Mouse (Mus musculus) myocyte (in vitro differentiated cells): ENCODE data around the gene Nphs1. TPM values are rescaled to one million over a fixed set of nuclear protein-coding genes. Genes with fewer than 3 reads are reported as not detected.

Source experiments
- H3K27me3 ChIP-seq: one replicate; pipeline ENCODE4 v1.6.1; 2011; ENCODE audit not compliant: control insufficient read depth, insufficient read depth, insufficient read length
- H3K36me3 ChIP-seq: one replicate; pipeline ENCODE4 v1.6.1; 2011; ENCODE audit not compliant: control insufficient read depth, insufficient read depth
- H3K4me2 ChIP-seq: one replicate; pipeline ENCODE4 v1.6.1; 2011; ENCODE audit warnings: low read depth, control low read depth
- H3K4me3 ChIP-seq: one replicate; pipeline ENCODE4 v1.5.1; 2011; ENCODE audit warnings: mild to moderate bottlenecking, control low read depth, moderate library complexity
- H3K79me2 ChIP-seq: one replicate; pipeline ENCODE4 v1.6.1; 2011; ENCODE audit not compliant: control insufficient read depth, insufficient read depth
- H3ac ChIP-seq: one replicate; pipeline ENCODE4 v1.6.1; 2011; ENCODE audit not compliant: control insufficient read depth, insufficient read length
- CEBPB ChIP-seq: IDR thresholded peaks from 2 replicates; pipeline ENCODE4 v1.6.1; 2011; ENCODE audit warnings: mild to moderate bottlenecking, moderate library complexity; ENCODE audit not compliant: poor library complexity, insufficient read depth, severe bottlenecking
- E2F4 ChIP-seq: IDR thresholded peaks from one replicate; pipeline ENCODE4 v1.6.1; 2011; ENCODE audit warnings: mild to moderate bottlenecking, control low read depth, moderate library complexity; ENCODE audit not compliant: insufficient read depth
- MAX ChIP-seq: IDR thresholded peaks from one replicate; pipeline ENCODE4 v1.6.1; 2011; ENCODE audit warnings: low read depth, mild to moderate bottlenecking, control low read depth
- MYOD1 ChIP-seq, 3 experiments: IDR thresholded peaks; one replicate each; pipeline ENCODE4 v1.6.1; 2011; ENCODE audit warnings: control low read depth in 2 of 3, low read depth in 2 of 3, mild to moderate bottlenecking in 2 of 3, moderate library complexity in 1 of 3; ENCODE audit not compliant: insufficient read length in 2 of 3, control insufficient read depth in 1 of 3
- MYOG ChIP-seq, 3 experiments: IDR thresholded peaks; one replicate each; pipeline ENCODE4 v1.6.1; 2011; ENCODE audit warnings: control low read depth in 2 of 3, low read depth in 2 of 3, mild to moderate bottlenecking in 2 of 3; ENCODE audit not compliant: insufficient read length in 2 of 3, control insufficient read depth in 1 of 3, insufficient read depth in 1 of 3
- POLR2A ChIP-seq: IDR thresholded peaks from one replicate; pipeline ENCODE4 v1.6.1; 2011; ENCODE audit warnings: low read depth, mild to moderate bottlenecking, control low read depth, moderate library complexity; ENCODE audit not compliant: insufficient read length
- POLR2AphosphoS2 ChIP-seq: IDR thresholded peaks from one replicate; pipeline ENCODE4 v1.6.1; 2011; ENCODE audit warnings: low read depth, control low read depth; ENCODE audit not compliant: insufficient read length
- REST ChIP-seq: IDR thresholded peaks from one replicate; pipeline ENCODE4 v1.6.1; 2011; ENCODE audit warnings: mild to moderate bottlenecking, control low read depth, moderate library complexity; ENCODE audit not compliant: insufficient read depth, insufficient read length
- SRF ChIP-seq: IDR thresholded peaks from one replicate; pipeline ENCODE4 v1.6.1; 2011; ENCODE audit warnings: low read depth; ENCODE audit not compliant: control insufficient read depth, insufficient read length
- TCF12 ChIP-seq: IDR thresholded peaks from one replicate; pipeline ENCODE4 v1.6.1; 2011; ENCODE audit warnings: mild to moderate bottlenecking, control low read depth; ENCODE audit not compliant: poor library complexity, insufficient read depth, severe bottlenecking
- TCF3 ChIP-seq: IDR thresholded peaks from one replicate; pipeline ENCODE4 v1.6.1; 2011; ENCODE audit warnings: low read depth, control low read depth; ENCODE audit not compliant: insufficient read length
- USF1 ChIP-seq: IDR thresholded peaks from one replicate; pipeline ENCODE4 v1.6.1; 2011; ENCODE audit warnings: low read depth, mild to moderate bottlenecking, control low read depth, moderate library complexity
- polyA plus RNA-seq: library from polyadenylated mRNA; unstranded; fragments of >200 nt; fragmentation: generic; extraction: Trizol; gene quantifications from one replicate; pipeline ENCODE4 v1.2.1, GENCODE M21; 2012; ENCODE audit warnings: missing spikeins

Nphs1 gene
- polyA plus RNA-seq, 1 experiment = 0.43 TPM

GRCm38 (mm10) chr7:30412735-30413147 is 45.4 kb upstream of the Nphs1 start:
- Histone ChIP-seq H3K27me3 (peaks cover 16% of the 10 kb centered on the region), H3K4me2 (no peak overlapping the region), H3K36me3 (no peaks in the 10 kb centered on the region), H3K79me2 (no peaks in the 10 kb centered on the region), H3ac (no peak overlapping the region), H3K4me3 (no peak overlapping the region)
- TF ChIP-seq CEBPB = no peak
- TF ChIP-seq E2F4 = no peak
- no peak for TF ChIP-seq TCF12
- no peak for TF ChIP-seq MYOD1 (IDR thresholded peaks at IDR 0.05; ENCODE audit: control insufficient read depth in 1 of 3, insufficient read length in 2 of 3, low read depth in 2 of 3)
- TF ChIP-seq POLR2AphosphoS2 = no peak
- no peak for TF ChIP-seq REST
- no peak for TF ChIP-seq POLR2A
- TF ChIP-seq MYOG (IDR thresholded peaks at IDR 0.05; ENCODE audit: control insufficient read depth in 1 of 3, insufficient read depth in 1 of 3, insufficient read length in 2 of 3, low read depth in 2 of 3) = no peak
- TF ChIP-seq USF1 = no peak
- TF ChIP-seq SRF = no peak
- TF ChIP-seq TCF3 = no peak
- no peak for TF ChIP-seq MAX

- H3K4me3 ChIP-seq = no peak within 1 kb of the TSS
Measured at GRCm38 (mm10) chr7:30413596-30413995, 44.5 kb upstream of the Nphs1 start, which contains the start of gene Tyrobp. Tyrobp (plus strand) TSS chr7:30413760.

GRCm38 (mm10) chr7:30417856-30418255 is 40.3 kb upstream of the Nphs1 start:
- TF ChIP-seq POLR2A (no peak), MYOD1 (IDR thresholded peaks at IDR 0.05; ENCODE audit: control insufficient read depth in 1 of 3, insufficient read length in 2 of 3, low read depth in 2 of 3) (no peak), POLR2AphosphoS2 (no peak), TCF12 (no peak), CEBPB (no peak)
- H3K4me3 ChIP-seq = no peak overlapping the region
- H3K4me2 ChIP-seq = no peak overlapping the region
- peaks cover 37% of the 10 kb centered on the region for H3K27me3 ChIP-seq
- H3K79me2 ChIP-seq = no peaks in the 10 kb centered on the region
- H3K36me3 ChIP-seq = no peaks in the 10 kb centered on the region
- no peak overlapping the region for H3ac ChIP-seq

More at GRCm38 (mm10) chr7:30413596-30413995, 44.5 kb upstream of the Nphs1 start, which contains the start of gene Tyrobp:
- Histone ChIP-seq H3K36me3 (no peaks in the 10 kb centered on the region), H3ac (no peak within 1 kb of the TSS), H3K4me2 (no peak within 1 kb of the TSS), H3K79me2 (no peaks in the 10 kb centered on the region), H3K27me3 (peaks cover 21% of the 10 kb centered on the region)
- TF ChIP-seq E2F4 (no peak), POLR2A (no peak), TCF12 (no peak), MAX (no peak), TCF3 (no peak), REST (no peak), SRF (no peak), USF1 (no peak), POLR2AphosphoS2 (no peak), MYOD1 (IDR thresholded peaks at IDR 0.05; ENCODE audit: control insufficient read depth in 1 of 3, insufficient read length in 2 of 3, low read depth in 2 of 3) (no peak), MYOG (IDR thresholded peaks at IDR 0.05; ENCODE audit: control insufficient read depth in 1 of 3, insufficient read depth in 1 of 3, insufficient read length in 2 of 3, low read depth in 2 of 3) (no peak)

- TF ChIP-seq POLR2AphosphoS2 (no peak), POLR2A (no peak), MAX (no peak), E2F4 (no peak), MYOD1 (IDR thresholded peaks at IDR 0.05; ENCODE audit: control insufficient read depth in 1 of 3, insufficient read length in 2 of 3, low read depth in 2 of 3) (no peak), MYOG (IDR thresholded peaks at IDR 0.05; ENCODE audit: control insufficient read depth in 1 of 3, insufficient read depth in 1 of 3, insufficient read length in 2 of 3, low read depth in 2 of 3) (no peak), SRF (no peak), TCF3 (no peak), REST (no peak), TCF12 (no peak), CEBPB (no peak), USF1 (no peak)
- H3K79me2 ChIP-seq = no peaks in the 10 kb centered on the region
- peaks cover 47% of the 10 kb centered on the region for H3K27me3 ChIP-seq
- H3K4me2 ChIP-seq = no peak within 1 kb of the TSS
- no peaks in the 10 kb centered on the region for H3K36me3 ChIP-seq
- no peak within 1 kb of the TSS for H3K4me3 ChIP-seq
- no peak within 1 kb of the TSS for H3ac ChIP-seq
Measured at GRCm38 (mm10) chr7:30419561-30420499, 38.3 kb upstream of the Nphs1 start, which contains the start of gene Hcst. Hcst (minus strand) TSS chr7:30419854.
